Mouse (Mus musculus): ENCODE results near the gene Gm49358. TPM values are rescaled to one million over a fixed set of nuclear protein-coding genes. Genes with fewer than 3 reads are reported as not detected.
A peak's percentile ranks its signal among the peaks of the same experiment; 100 is the strongest.

Gm49358 gene
- total RNA-seq, 2 experiments from 2014 or later = 16.7 to 32.1 TPM

GRCm38 (mm10) chr10:86796073-86796741, 32.4 kb downstream of the Gm49358 start:
- Histone ChIP-seq H3K4me3 (peak overlapping the region; percentile 46; the same call in 1 of the 2 replicates), H3K27ac (peak overlapping the region; percentile 95)
- no peak for TF ChIP-seq CTCF (IDR thresholded peaks at IDR 0.05)
- intact Hi-C loops (cut with DNase I) = no loop called here
- no peak for DNase-seq

DNA sequence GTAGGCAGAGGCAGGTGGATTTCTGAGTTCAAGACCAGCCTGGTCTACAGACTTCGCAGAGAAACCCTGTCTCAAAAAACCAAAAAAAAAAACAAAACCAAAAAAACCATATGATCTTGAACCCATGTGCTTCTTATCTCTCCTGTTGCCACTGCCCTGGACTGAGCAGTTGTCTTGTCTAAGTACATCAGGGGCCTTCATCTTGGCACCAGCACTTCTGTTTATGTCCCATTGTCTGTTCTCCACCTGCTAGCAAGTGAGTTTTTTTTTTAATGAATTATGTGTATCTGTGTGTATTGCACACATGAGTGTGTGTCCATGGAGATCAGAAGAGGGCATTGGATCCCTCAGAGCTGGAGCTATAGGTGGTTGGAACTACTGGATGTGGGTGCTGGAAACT, 43.6 kb downstream of the Gm49358 start:
- peak; percentile 8 for DNase-seq
- Histone ChIP-seq H3K27ac (peak overlapping the region; percentile 90), H3K4me3 (no peak overlapping the region)
- no peak for TF ChIP-seq CTCF (IDR thresholded peaks at IDR 0.05)
- intact Hi-C loops (cut with DNase I) = no loop called here

DNA sequence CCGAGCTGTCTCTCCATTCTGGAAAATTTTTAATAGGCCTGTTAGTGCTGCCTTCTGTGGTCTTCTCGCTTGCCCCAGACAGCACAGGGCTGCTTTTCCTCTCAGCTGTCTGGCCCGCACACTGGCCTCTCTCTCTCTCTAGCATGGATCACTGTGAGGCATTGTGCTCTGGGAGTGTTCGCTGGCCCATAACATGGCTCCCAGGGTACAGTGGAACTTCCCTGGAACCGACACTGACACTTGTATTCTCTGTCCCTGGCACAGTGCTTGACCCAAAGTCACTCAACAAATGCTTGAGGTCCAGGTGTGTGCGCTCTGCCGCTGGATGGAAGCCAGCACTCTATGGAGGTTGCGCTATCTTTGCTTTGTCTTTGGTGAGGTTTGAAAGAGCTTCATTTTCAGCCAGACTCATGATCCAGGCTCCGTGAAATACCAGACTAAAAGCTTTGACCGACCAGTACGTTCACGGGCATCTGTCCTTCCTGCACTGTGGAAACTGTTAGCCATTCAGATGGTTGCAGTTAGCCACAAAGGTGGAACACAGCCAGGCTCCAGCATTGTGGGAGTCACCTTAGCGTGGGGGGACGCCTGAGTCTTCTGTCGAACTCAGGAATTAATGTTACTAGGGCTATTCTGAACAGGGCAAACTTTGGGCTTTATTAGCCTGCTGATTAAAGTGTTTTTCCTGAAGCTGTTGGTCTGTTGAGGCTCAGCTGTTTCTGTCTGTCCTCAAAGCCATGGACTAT, 44.4 kb downstream of the Gm49358 start:
- no peak overlapping the region; the same call in 1 of the 2 replicates for H3K4me3 ChIP-seq
- intact Hi-C loops (cut with DNase I) = no loop called here
- peak overlapping the region; percentile 90 for H3K27ac ChIP-seq
- DNase-seq = peak; percentile 50
- no peak for TF ChIP-seq CTCF (IDR thresholded peaks at IDR 0.05)

- intact Hi-C loops (cut with DNase I) = no loop called here
- peak; percentile 80 for DNase-seq
- TF ChIP-seq CTCF (IDR thresholded peaks at IDR 0.05) = no peak
- H3K27ac ChIP-seq = peak overlapping the region; percentile 90
- no peak overlapping the region for H3K4me3 ChIP-seq
These were observed 46.2 kb downstream of the Gm49358 start for GRCm38 (mm10) chr10:86810000-86810399.

GRCm38 (mm10) chr10:86810612-86811011, 46.8 kb downstream of the Gm49358 start:
- Histone ChIP-seq H3K27ac (peak overlapping the region; percentile 90), H3K4me3 (no peak overlapping the region)
- intact Hi-C loops (cut with DNase I) = no loop called here
- no peak for TF ChIP-seq CTCF (IDR thresholded peaks at IDR 0.05)
- DNase-seq = no peak

GRCm38 (mm10) chr10:86814292-86815131, 50.7 kb downstream of the Gm49358 start:
- no peak overlapping the region for H3K4me3 ChIP-seq
- TF ChIP-seq CTCF (IDR thresholded peaks at IDR 0.05) = no peak
- DNase-seq = no peak
- intact Hi-C loops (cut with DNase I) = loop anchor here (5.0 kb wide), 1 partner anchor 32 kb away; no protein-coding TSS in a partner anchor
- H3K27ac ChIP-seq = peak overlapping the region; percentile 76

GRCm38 (mm10) chr10:86815133-86815532, 51.4 kb downstream of the Gm49358 start:
- intact Hi-C loops (cut with DNase I) = loop anchor here (5.0 kb wide), 1 partner anchor 33 kb away; no protein-coding TSS in a partner anchor
- no peak for DNase-seq
- Histone ChIP-seq H3K4me3 (no peak overlapping the region), H3K27ac (peak overlapping the region; percentile 76)
- no peak for TF ChIP-seq CTCF (IDR thresholded peaks at IDR 0.05)

- intact Hi-C loops (cut with DNase I) = loop anchor here (5.0 kb wide), 1 partner anchor 37 kb away; no protein-coding TSS in a partner anchor
- H3K27ac ChIP-seq = peak overlapping the region; percentile 73
These were observed 55.9 kb downstream of the Gm49358 start for GRCm38 (mm10) chr10:86819649-86820165.

DNA sequence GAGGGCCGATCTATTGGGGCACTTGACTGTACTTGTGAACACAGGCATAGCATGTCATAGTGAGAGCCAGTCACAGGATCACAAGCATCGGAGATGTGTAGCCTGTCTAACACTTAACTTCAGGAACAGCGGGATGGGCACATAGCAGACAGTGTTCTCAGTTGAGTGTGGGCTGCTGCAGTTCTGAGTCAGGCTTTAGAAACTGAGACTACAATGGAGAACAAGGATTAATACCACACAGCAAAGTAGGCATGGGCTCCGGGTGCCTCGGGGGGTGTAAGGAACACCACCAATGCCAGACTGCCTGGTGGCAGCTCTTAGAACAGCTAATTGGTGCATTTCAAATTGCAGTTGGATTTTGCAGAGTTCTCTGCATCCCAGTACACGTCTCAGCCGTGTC, 57.2 kb downstream of the Gm49358 start:
- peak overlapping the region; percentile 41; the same call in 1 of the 2 replicates for H3K27ac ChIP-seq
- intact Hi-C loops (cut with DNase I) = no loop called here
- no peak overlapping the region for H3K4me3 ChIP-seq
- TF ChIP-seq CTCF (IDR thresholded peaks at IDR 0.05) = no peak
- no peak for DNase-seq

More at GRCm38 (mm10) chr10:86819649-86820165, 55.9 kb downstream of the Gm49358 start:
- no peak overlapping the region for H3K4me3 ChIP-seq
- DNase-seq = peak; percentile 59
- peak; percentile 11; the same call in 1 of the 2 replicates for TF ChIP-seq CTCF (IDR thresholded peaks at IDR 0.05)

GRCm38 (mm10) chr10:86824093-86824492, 60.3 kb downstream of the Gm49358 start:
- intact Hi-C loops (cut with DNase I) = no loop called here
- no peak for DNase-seq
- Histone ChIP-seq H3K27ac (no peak overlapping the region), H3K4me3 (no peak overlapping the region)
- TF ChIP-seq CTCF (IDR thresholded peaks at IDR 0.05) = peak; percentile 43; the same call in 1 of the 2 replicates

- intact Hi-C loops (cut with DNase I) = no loop called here
- no peak for TF ChIP-seq CTCF (IDR thresholded peaks at IDR 0.05)
- no peak for DNase-seq
- Histone ChIP-seq H3K4me3 (no peak overlapping the region), H3K27ac (peak overlapping the region; percentile 87)
These were observed 61.1 kb downstream of the Gm49358 start for GRCm38 (mm10) chr10:86824871-86825270.

All from gastrocnemius, adult 2 months (tissue).